Mouse (Mus musculus): ENCODE results near the gene Cdh5. TPM values are rescaled to one million over a fixed set of nuclear protein-coding genes. Genes with fewer than 3 reads are reported as not detected.
"Not testable (repeated sequence)": the region's sequence is repeated elsewhere in the genome, so short reads cannot be mapped to it uniquely, and the experiment has no call there.

Cdh5 gene
- total RNA-seq, 2 experiments from 2014 or later: 16.4 to 17.4 TPM

- DNase-seq (ENCODE audit: low spot score in 2 of 2): peak in 1 of 2 experiments; percentile 56
- intact Hi-C loops (cut with DNase I): not testable (repeated sequence)
Measured at GRCm38 (mm10) chr8:104087878-104088277, 13.5 kb upstream of the Cdh5 start.

GRCm38 (mm10) chr8:104088881-104089280 lies 12.5 kb upstream of the Cdh5 start:
- DNase-seq (ENCODE audit: low spot score in 2 of 2): no peak
- intact Hi-C loops (cut with DNase I): no loop called here

- intact Hi-C loops (cut with DNase I): not testable (repeated sequence)
- DNase-seq (ENCODE audit: low spot score in 2 of 2): peak; percentile 56 to 65
Measured at GRCm38 (mm10) chr8:104090993-104091900, 10.2 kb upstream of the Cdh5 start.

GRCm38 (mm10) chr8:104093336-104093735 lies 8.1 kb upstream of the Cdh5 start:
- no peak for DNase-seq (ENCODE audit: low spot score in 2 of 2)
- intact Hi-C loops (cut with DNase I): no loop called here

GRCm38 (mm10) chr8:104095595-104095994 lies 5.8 kb upstream of the Cdh5 start:
- intact Hi-C loops (cut with DNase I): loop anchor here (5.0 kb wide), 1 partner anchor 47 kb away; no protein-coding TSS in a partner anchor
- DNase-seq (ENCODE audit: low spot score in 2 of 2): no peak

- intact Hi-C loops (cut with DNase I): loop anchor here (5.0 kb wide), 1 partner anchor 46 kb away; no protein-coding TSS in a partner anchor
- DNase-seq (ENCODE audit: low spot score in 2 of 2): no peak
Measured at GRCm38 (mm10) chr8:104096644-104097043, 4.8 kb upstream of the Cdh5 start.

GRCm38 (mm10) chr8:104098671-104099346 lies 2.6 kb upstream of the Cdh5 start:
- intact Hi-C loops (cut with DNase I): loop anchor here (2.0 to 5.0 kb wide), 2 partner anchors 43 to 120 kb away; no protein-coding TSS in a partner anchor
- DNase-seq (ENCODE audit: low spot score in 2 of 2): peak in 1 of 2 experiments; percentile 60

- intact Hi-C loops (cut with DNase I): loop anchor here (2.0 to 10.0 kb wide), 3 partner anchors 43 to 235 kb away; partner anchors contain the start of gene Cmtm3
- DNase-seq (ENCODE audit: low spot score in 2 of 2): no peak
Measured at GRCm38 (mm10) chr8:104099347-104100099, 1.9 kb upstream of the Cdh5 start.

- intact Hi-C loops (cut with DNase I): loop anchor here (10.0 kb wide), 1 partner anchor 234 kb away; the partner anchor contains the start of gene Cmtm3
- DNase-seq (ENCODE audit: low spot score in 2 of 2): not testable (repeated sequence)
Measured at GRCm38 (mm10) chr8:104100724-104101123, 701 bp upstream of the Cdh5 start.

- DNase-seq (ENCODE audit: low spot score in 2 of 2): no peak
- intact Hi-C loops (cut with DNase I): loop anchor here (10.0 kb wide), 1 partner anchor 231 kb away; the partner anchor contains the start of gene Cmtm3
Measured at GRCm38 (mm10) chr8:104103462-104103861, 2.0 kb downstream of the Cdh5 start.

GRCm38 (mm10) chr8:104105768-104106167 lies 4.3 kb downstream of the Cdh5 start:
- intact Hi-C loops (cut with DNase I): loop anchor here (10.0 kb wide), 1 partner anchor 229 kb away; the partner anchor contains the start of gene Cmtm3
- DNase-seq (ENCODE audit: low spot score in 2 of 2): no peak

- intact Hi-C loops (cut with DNase I): loop anchor here (10.0 kb wide), 1 partner anchor 228 kb away; the partner anchor contains the start of gene Cmtm3
- peak in 1 of 2 experiments; percentile 28 for DNase-seq (ENCODE audit: low spot score in 2 of 2)
Measured at GRCm38 (mm10) chr8:104106276-104106946, 5.0 kb downstream of the Cdh5 start.

GRCm38 (mm10) chr8:104107111-104107510 lies 5.7 kb downstream of the Cdh5 start:
- no peak for DNase-seq (ENCODE audit: low spot score in 2 of 2)
- intact Hi-C loops (cut with DNase I): loop anchor here (10.0 kb wide), 1 partner anchor 228 kb away; the partner anchor contains the start of gene Cmtm3

GRCm38 (mm10) chr8:104108048-104108447 lies 6.6 kb downstream of the Cdh5 start:
- DNase-seq (ENCODE audit: low spot score in 2 of 2): no peak
- intact Hi-C loops (cut with DNase I): loop anchor here (10.0 kb wide), 1 partner anchor 227 kb away; the partner anchor contains the start of gene Cmtm3

- intact Hi-C loops (cut with DNase I): no loop called here
- no peak for DNase-seq (ENCODE audit: low spot score in 2 of 2)
Measured at GRCm38 (mm10) chr8:104110498-104111134, 9.2 kb downstream of the Cdh5 start.

- DNase-seq (ENCODE audit: low spot score in 2 of 2): no peak
- intact Hi-C loops (cut with DNase I): no loop called here
Measured at GRCm38 (mm10) chr8:104121640-104122416, 20.4 kb downstream of the Cdh5 start.

- intact Hi-C loops (cut with DNase I): no loop called here
- DNase-seq (ENCODE audit: low spot score in 2 of 2): no peak
Measured at GRCm38 (mm10) chr8:104123080-104123657, 21.7 kb downstream of the Cdh5 start.

Data from left cerebral cortex, postnatal 14 days (tissue).